Mouse (Mus musculus) heart, embryonic 16.5 days (tissue): Measurements from ENCODE around the gene Lrp6. TPM values are rescaled to one million over a fixed set of nuclear protein-coding genes. Genes with fewer than 3 reads are reported as not detected.
A peak's percentile ranks its signal among the peaks of the same experiment; 100 is the strongest.

Source experiments
- ATAC-seq: fragments of 200-750 bp; cut with Nextera tagmentation; replicated peaks from 2 replicates; pipeline ENCODE4 v1.8.0; 2017; ENCODE audit warnings: moderate number of reproducible peaks; ENCODE audit not compliant: insufficient read depth, low FRiP score; ENCODE audit errors: extremely low read depth
- H3K27ac ChIP-seq: fragments of 300-500 bp; sonication (generic); 2 replicates; pipeline ENCODE4 v1.5.1; 2014; ENCODE audit warnings: mild to moderate bottlenecking, low read length, control low read depth, moderate library complexity
- H3K27me3 ChIP-seq: fragments of 300-500 bp; sonication (generic); 2 replicates; pipeline ENCODE4 v1.6.1; 2014; ENCODE audit warnings: low read length, mixed read lengths; ENCODE audit not compliant: control insufficient read depth, insufficient read depth
- H3K36me3 ChIP-seq: fragments of 300-500 bp; sonication (generic); 2 replicates; pipeline ENCODE4 v1.6.1; 2014; ENCODE audit not compliant: control insufficient read depth, insufficient read depth
- H3K4me1 ChIP-seq: fragments of 300-500 bp; sonication (generic); 2 replicates; pipeline ENCODE4 v1.6.1; 2014; ENCODE audit warnings: low read length, mixed read lengths; ENCODE audit not compliant: control insufficient read depth, insufficient read depth
- H3K4me2 ChIP-seq: fragments of 300-500 bp; sonication (generic); 2 replicates; pipeline ENCODE4 v1.6.1; 2014; ENCODE audit warnings: low read depth, mild to moderate bottlenecking, control low read depth, low read length
- H3K4me3 ChIP-seq: fragments of 300-500 bp; sonication (generic); 2 replicates; pipeline ENCODE4 v1.5.1; 2014; ENCODE audit warnings: mild to moderate bottlenecking, control low read depth, low read length
- H3K9ac ChIP-seq: fragments of 300-500 bp; sonication (generic); 2 replicates; pipeline ENCODE4 v1.6.1; 2014; ENCODE audit warnings: low read length, control low read depth
- H3K9me3 ChIP-seq: fragments of 300-500 bp; sonication (generic); replicated peaks from 2 replicates; pipeline ENCODE4 v1.6.1; 2016; ENCODE audit warnings: low read length; ENCODE audit not compliant: control insufficient read depth
- WGBS: fragments of 180-500 bp; shearing (Covaris S2); extraction: QIAGEN DNeasy Blood & Tissue Kit; methylation state at CpG from one replicate; pipeline ENCODE4 v1.1.7; 2014; 5-methylcytosine and 5-hydroxymethylcytosine counted together
- polyA plus RNA-seq: library from polyadenylated mRNA; unstranded; fragments of >200 nt; fragmentation: Nextera tagmentation; extraction: Ambion mirVana; gene quantifications from 2 replicates; pipeline ENCODE4 v1.2.1, GENCODE M21; 2015

Lrp6 gene
- polyA plus RNA-seq, 1 experiment from 2014 or later, result 21.1 TPM

- Histone ChIP-seq H3K4me3 (no peak overlapping the region), H3K36me3 (no peaks in the 10 kb centered on the region), H3K27me3 (no peaks in the 10 kb centered on the region; the same call in 1 of the 2 replicates), H3K9me3 (no peaks in the 10 kb centered on the region), H3K9ac (no peak overlapping the region), H3K4me1 (no peaks in the 10 kb centered on the region), H3K27ac (no peak overlapping the region), H3K4me2 (no peak overlapping the region)
- ATAC-seq, result no peak
- WGBS, result 76% methylated on average over 5 of the region's 5 CpGs
Observed at GRCm38 (mm10) chr6:134582110-134582509, 15.3 kb upstream of the Lrp6 start.

- no peak for ATAC-seq
- WGBS, result 90% methylated on average over 4 of the region's 4 CpGs
- Histone ChIP-seq H3K9me3 (no peaks in the 10 kb centered on the region), H3K9ac (no peak overlapping the region), H3K4me2 (no peak overlapping the region), H3K27ac (no peak overlapping the region), H3K4me1 (peaks cover 11% of the 10 kb centered on the region), H3K4me3 (no peak overlapping the region), H3K36me3 (no peaks in the 10 kb centered on the region), H3K27me3 (no peaks in the 10 kb centered on the region; the same call in 1 of the 2 replicates)
Observed at GRCm38 (mm10) chr6:134579506-134579905, 12.7 kb upstream of the Lrp6 start.

- ATAC-seq, result no peak
- Histone ChIP-seq H3K4me2 (no peak overlapping the region), H3K4me1 (peaks cover 17% of the 10 kb centered on the region), H3K27ac (no peak overlapping the region), H3K36me3 (no peaks in the 10 kb centered on the region), H3K9ac (no peak overlapping the region), H3K9me3 (no peaks in the 10 kb centered on the region), H3K27me3 (no peaks in the 10 kb centered on the region; the same call in 1 of the 2 replicates), H3K4me3 (no peak overlapping the region)
- 63% methylated on average over 6 of the region's 6 CpGs for WGBS
Observed at GRCm38 (mm10) chr6:134578039-134578438, 11.3 kb upstream of the Lrp6 start.

- Histone ChIP-seq H3K4me3 (no peak overlapping the region), H3K4me1 (peaks cover 17% of the 10 kb centered on the region), H3K36me3 (no peaks in the 10 kb centered on the region), H3K9me3 (peaks cover 2% of the 10 kb centered on the region; the same call in 1 of the 2 replicates), H3K27me3 (no peaks in the 10 kb centered on the region), H3K4me2 (no peak overlapping the region), H3K27ac (peak overlapping the region; percentile 46; the same call in 1 of the 2 replicates), H3K9ac (no peak overlapping the region)
- WGBS, result 39% methylated on average over 3 of the region's 3 CpGs
- ATAC-seq, result no peak
Observed at GRCm38 (mm10) chr6:134575288-134575741, 8.6 kb upstream of the Lrp6 start.

GRCm38 (mm10) chr6:134567986-134568556 lies 1.3 kb upstream of the Lrp6 start:
- WGBS, result 85% methylated on average over 5 of the region's 5 CpGs
- H3K4me2 ChIP-seq, result no peak overlapping the region
- H3K4me1 ChIP-seq, result peaks cover 12% of the 10 kb centered on the region
- no peak overlapping the region for H3K27ac ChIP-seq
- H3K9me3 ChIP-seq, result peaks cover 2% of the 10 kb centered on the region; the same call in 1 of the 2 replicates
- ATAC-seq, result no peak
- no peaks in the 10 kb centered on the region for H3K27me3 ChIP-seq
- no peak overlapping the region for H3K9ac ChIP-seq
- H3K36me3 ChIP-seq, result no peaks in the 10 kb centered on the region
- H3K4me3 ChIP-seq, result no peak overlapping the region

- Histone ChIP-seq H3K4me1 (peaks cover 12% of the 10 kb centered on the region), H3K27ac (peak overlapping the region; percentile 99), H3K9ac (peak overlapping the region; percentile 99), H3K27me3 (no peaks in the 10 kb centered on the region), H3K9me3 (peaks cover under 1% of the 10 kb centered on the region; the same call in 1 of the 2 replicates), H3K4me2 (peak overlapping the region; percentile 88), H3K4me3 (peak overlapping the region; percentile 82), H3K36me3 (no peaks in the 10 kb centered on the region)
- WGBS, result under 1% methylated on average over 63 of the region's 64 CpGs
- peak; percentile 41 for ATAC-seq
Observed at GRCm38 (mm10) chr6:134566248-134566817, 432 bp downstream of the Lrp6 start.

- ATAC-seq, result no peak
- Histone ChIP-seq H3K9me3 (no peaks in the 10 kb centered on the region), H3K27ac (peak overlapping the region; percentile 99), H3K36me3 (no peaks in the 10 kb centered on the region), H3K4me1 (peaks cover 12% of the 10 kb centered on the region), H3K9ac (peak overlapping the region; percentile 99), H3K4me2 (peak overlapping the region; percentile 88), H3K27me3 (no peaks in the 10 kb centered on the region), H3K4me3 (peak overlapping the region; percentile 82)
- 1% methylated on average over 19 of the region's 19 CpGs for WGBS
Observed at GRCm38 (mm10) chr6:134565606-134566247, 1.0 kb downstream of the Lrp6 start.

- no peak overlapping the region for H3K4me3 ChIP-seq
Observed at GRCm38 (mm10) chr6:134564539-134564938, 2.2 kb downstream of the Lrp6 start.

GRCm38 (mm10) chr6:134559635-134560034 lies 7.1 kb downstream of the Lrp6 start:
- Histone ChIP-seq H3K4me1 (peaks cover 29% of the 10 kb centered on the region), H3K36me3 (no peaks in the 10 kb centered on the region), H3K9ac (no peak overlapping the region), H3K4me2 (no peak overlapping the region), H3K4me3 (no peak overlapping the region), H3K27ac (no peak overlapping the region), H3K27me3 (no peaks in the 10 kb centered on the region), H3K9me3 (no peaks in the 10 kb centered on the region)
- no peak for ATAC-seq
- WGBS, result 71% methylated on average over 3 of the region's 3 CpGs

More at GRCm38 (mm10) chr6:134564539-134564938, 2.2 kb downstream of the Lrp6 start:
- Histone ChIP-seq H3K9ac (no peak overlapping the region), H3K4me1 (peaks cover 12% of the 10 kb centered on the region), H3K4me2 (peak overlapping the region; percentile 88), H3K36me3 (no peaks in the 10 kb centered on the region), H3K9me3 (no peaks in the 10 kb centered on the region), H3K27ac (no peak overlapping the region), H3K27me3 (no peaks in the 10 kb centered on the region)
- no peak for ATAC-seq
- WGBS, result 52% methylated on average over 2 of the region's 2 CpGs
